Mouse (Mus musculus): ENCODE results near the gene Mark2.

- TF ChIP-seq CTCF (IDR thresholded peaks at IDR 0.05; ENCODE audit: insufficient read depth, low read depth, low read length) (no peak), POLR2A (IDR thresholded peaks at IDR 0.05; ENCODE audit: insufficient read depth, low read depth, low read length) (no peak)
These were observed 40.7 kb upstream of the Mark2 start for GRCm38 (mm10) chr19:7382248-7382902.

Measured in olfactory bulb, adult 2 months (tissue).